Mouse (Mus musculus): Measurements from ENCODE around the gene Tub. TPM values are rescaled to one million over a fixed set of nuclear protein-coding genes. Genes with fewer than 3 reads are reported as not detected.

Gene Tub
- total RNA-seq, 1 experiment from 2014 or later = not detected

Other genes starting within 250 kb of the Tub start
- not detected in 2 replicates for gene Olfr512, start 237.0 kb upstream of the Tub start, total RNA-seq (2017)
- not detected in 2 replicates for gene Olfr513, start 199.4 kb upstream of the Tub start, total RNA-seq (2017)
- gene Olfr514, start 124.3 kb upstream of the Tub start, total RNA-seq (2017) = not detected in 2 replicates
- not detected in 2 replicates for gene Olfr516, start 99.8 kb upstream of the Tub start, total RNA-seq (2017)
- not detected in 2 replicates for gene Olfr517, start 78.0 kb upstream of the Tub start, total RNA-seq (2017)
- gene Olfr518, start 65.3 kb upstream of the Tub start, total RNA-seq (2017) = not detected in 2 replicates
- not detected in 2 replicates for gene Olfr519, start 55.9 kb upstream of the Tub start, total RNA-seq (2017)
- 2.2 and 2.6 TPM in 2 replicates for gene Nlrp10, start 20.2 kb upstream of the Tub start, total RNA-seq (2017)
- gene Eif3f, start 15.9 kb upstream of the Tub start, total RNA-seq (2017) = 74.2 and 99.5 TPM in 2 replicates
- 1.6 and 3.1 TPM in 2 replicates for gene Ric3, start 133.0 kb downstream of the Tub start, total RNA-seq (2017)
- gene Lmo1, start 224.9 kb downstream of the Tub start, total RNA-seq (2017) = 3.1 and 7.5 TPM in 2 replicates

Data from common myeloid progenitor, adult 5-6 weeks (primary cell).